Mouse (Mus musculus) lung, postnatal 0 days (tissue): ENCODE results near the gene Naa40. TPM values are rescaled to one million over a fixed set of nuclear protein-coding genes. Genes with fewer than 3 reads are reported as not detected.

ENCODE experiments used
- ATAC-seq: fragments of 200-750 bp; cut with Nextera tagmentation; 2 replicates; pipeline ENCODE4 v1.8.0; 2017; ENCODE audit warnings: moderate library complexity
- DNase-seq: peaks from one replicate; pipeline ENCODE4 v3.0.0-alpha.2; 2016; ENCODE audit warnings: low spot score
- H3K27ac ChIP-seq: fragments of 300-500 bp; sonication (generic); 2 replicates; pipeline ENCODE4 v1.5.1; 2014; ENCODE audit warnings: antibody characterized with exemption, mild to moderate bottlenecking, low read length, mixed read lengths
- H3K27me3 ChIP-seq: fragments of 300-500 bp; sonication (generic); replicated peaks from 2 replicates; pipeline ENCODE4 v1.6.1; 2014; ENCODE audit warnings: low read length, mixed read lengths; ENCODE audit not compliant: insufficient read depth
- H3K36me3 ChIP-seq: fragments of 300-500 bp; sonication (generic); 2 replicates; pipeline ENCODE4 v1.6.1; 2014; ENCODE audit warnings: low read length, mixed read lengths; ENCODE audit not compliant: insufficient read depth
- H3K4me1 ChIP-seq: fragments of 300-500 bp; sonication (generic); 2 replicates; pipeline ENCODE4 v1.6.1; 2014; ENCODE audit warnings: antibody characterized with exemption, low read depth, low read length, mixed read lengths; ENCODE audit not compliant: insufficient read depth
- H3K4me2 ChIP-seq: fragments of 300-500 bp; sonication (generic); replicated peaks from 2 replicates; pipeline ENCODE4 v1.6.1; 2014; ENCODE audit warnings: low read depth, mild to moderate bottlenecking, low read length, moderate library complexity, mixed read lengths
- H3K4me3 ChIP-seq: fragments of 300-500 bp; sonication (generic); 2 replicates; pipeline ENCODE4 v1.5.1; 2014; ENCODE audit warnings: low read depth, low read length
- H3K9ac ChIP-seq: fragments of 300-500 bp; sonication (generic); replicated peaks from 2 replicates; pipeline ENCODE4 v1.6.1; 2014; ENCODE audit warnings: low read depth, mild to moderate bottlenecking
- H3K9me3 ChIP-seq: fragments of 300-500 bp; sonication (generic); 2 replicates; pipeline ENCODE4 v1.6.1; 2016; ENCODE audit warnings: low read length, mixed read lengths
- CTCF ChIP-seq: IDR thresholded peaks from 2 replicates; pipeline ENCODE4 v1.5.1; 2016; ENCODE audit warnings: antibody characterized with exemption, mild to moderate bottlenecking
- EP300 ChIP-seq: IDR thresholded peaks from 2 replicates; pipeline ENCODE4 v1.6.1; 2016; ENCODE audit warnings: antibody characterized with exemption, mild to moderate bottlenecking, control low read depth
- WGBS: fragments of 180-500 bp; shearing (Covaris S2); extraction: QIAGEN DNeasy Blood & Tissue Kit; methylation state at CpG from one replicate; pipeline ENCODE4 v1.1.7; 2014; 5-methylcytosine and 5-hydroxymethylcytosine counted together
- polyA plus RNA-seq: library from polyadenylated mRNA; unstranded; fragments of >200 nt; fragmentation: Nextera tagmentation; extraction: Ambion mirVana; gene quantifications from 2 replicates; pipeline ENCODE4 v1.2.1, GENCODE M21; 2015

The Naa40 gene
- polyA plus RNA-seq = 16.6 and 17.7 TPM in 2 replicates

DNA sequence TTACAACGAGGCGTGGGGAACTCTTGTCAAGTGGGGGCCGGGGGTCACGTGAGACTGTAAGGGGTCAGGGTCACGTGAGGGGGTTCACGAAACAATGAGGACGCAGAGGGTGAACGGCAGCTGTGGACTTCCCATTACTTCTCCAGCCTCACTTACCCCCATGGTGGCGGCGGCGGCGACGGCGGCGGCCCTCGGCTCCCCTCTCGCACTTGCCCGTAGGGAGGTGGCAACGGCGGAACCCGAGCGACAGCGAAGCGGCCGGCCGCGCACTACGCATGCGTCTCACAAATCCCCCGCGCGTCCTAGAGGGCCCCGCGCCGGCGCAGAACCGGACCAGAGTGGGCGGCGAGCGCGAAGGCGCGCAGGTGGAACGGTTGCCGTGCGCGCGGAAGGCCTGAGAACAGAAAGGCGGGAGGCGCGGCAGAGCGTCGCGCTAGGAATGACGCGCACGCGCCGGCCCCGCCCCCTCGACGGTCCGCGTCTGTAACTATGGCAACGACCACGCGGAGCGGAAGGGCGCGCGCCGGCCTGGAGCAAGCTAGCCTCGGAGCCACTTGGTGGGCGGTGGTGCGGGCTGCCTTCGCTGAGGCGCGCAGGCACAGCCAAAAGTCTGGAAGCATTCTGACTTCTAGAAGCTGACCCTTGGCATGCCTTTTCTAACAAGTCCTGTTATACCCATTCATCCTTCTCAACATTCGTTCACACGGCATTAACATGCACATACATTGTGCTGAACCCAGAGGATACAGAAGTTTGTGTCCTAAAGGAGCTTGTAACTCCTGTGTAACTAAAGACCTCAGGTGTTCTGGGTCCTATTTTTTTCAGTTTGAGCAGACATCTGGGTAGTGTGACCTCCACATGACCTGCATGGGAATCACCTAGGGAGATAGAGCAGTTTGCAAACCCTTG is at the start of gene Naa40:
Naa40 (minus strand) TSS at position 402 of the 909 bp plus-strand sequence.
- TF ChIP-seq CTCF (peak; percentile 1; the same call in 1 of the 2 replicates), EP300 (no peak)
- DNase-seq (peak; percentile 97), ATAC-seq (peak; percentile 97)
- Histone ChIP-seq H3K27me3 (no peaks in the 10 kb centered on the region), H3K36me3 (no peaks in the 10 kb centered on the region), H3K9me3 (no peaks in the 10 kb centered on the region), H3K4me2 (peak within 1 kb of the TSS; percentile 94), H3K4me3 (peak within 1 kb of the TSS; percentile 74), H3K9ac (peak within 1 kb of the TSS; percentile 65), H3K27ac (peak within 1 kb of the TSS; percentile 51), H3K4me1 (no peaks in the 10 kb centered on the region)
- WGBS = under 1% methylated on average over 59 of the region's 80 CpGs

DNA sequence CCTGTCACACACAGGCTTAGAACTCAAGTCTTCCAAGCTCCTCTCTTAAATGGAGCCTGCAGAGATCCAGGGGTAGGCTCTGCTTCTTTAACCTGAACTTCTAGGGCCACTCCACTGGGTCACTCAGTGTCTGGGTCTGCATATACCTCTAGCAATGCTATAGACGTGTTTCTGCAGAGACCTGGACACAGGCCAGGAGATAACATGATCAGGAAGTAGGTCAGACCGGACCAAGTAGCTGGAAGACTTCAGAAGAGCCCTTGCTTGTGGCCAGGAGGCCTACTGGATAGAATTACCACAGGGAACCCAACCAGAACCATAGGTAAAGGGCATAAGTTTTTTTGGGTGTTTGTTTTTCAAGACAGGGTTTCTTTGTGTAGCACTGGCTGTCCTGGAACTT is 48.8 kb upstream of the Naa40 start:
- DNase-seq (peak; percentile 54), ATAC-seq (no peak)
- Histone ChIP-seq H3K4me3 (no peak overlapping the region), H3K4me2 (no peak overlapping the region), H3K4me1 (peaks cover 19% of the 10 kb centered on the region), H3K27ac (no peak overlapping the region), H3K9ac (no peak overlapping the region), H3K27me3 (no peaks in the 10 kb centered on the region), H3K36me3 (peaks cover 16% of the 10 kb centered on the region), H3K9me3 (no peaks in the 10 kb centered on the region)
- TF ChIP-seq EP300 = no peak
- no peak for TF ChIP-seq CTCF
- WGBS = 8% methylated on average over 2 of the region's 2 CpGs

DNA sequence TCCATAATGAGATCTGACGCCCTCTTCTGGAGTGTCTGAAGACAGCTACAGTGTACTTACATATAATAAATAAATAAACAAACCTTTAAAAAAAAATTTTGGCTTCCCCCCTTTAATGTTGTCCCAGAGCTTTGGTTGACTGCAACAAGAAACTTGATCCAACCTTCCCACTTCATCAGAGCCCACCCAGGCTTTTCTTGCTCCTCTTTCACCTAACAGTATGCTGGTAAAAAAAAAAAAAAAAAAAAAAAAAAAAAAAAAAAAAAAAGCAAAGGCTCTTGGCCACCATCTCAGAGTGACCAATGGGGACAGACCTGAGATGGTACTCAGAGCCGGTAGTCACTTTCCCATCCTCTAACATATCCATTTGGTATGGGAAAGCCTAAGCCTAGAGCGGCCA is 47.3 kb upstream of the Naa40 start:
- Histone ChIP-seq H3K4me3 (no peak overlapping the region), H3K36me3 (peaks cover 31% of the 10 kb centered on the region), H3K9me3 (no peaks in the 10 kb centered on the region), H3K27ac (no peak overlapping the region), H3K4me2 (no peak overlapping the region), H3K4me1 (peaks cover 9% of the 10 kb centered on the region), H3K9ac (no peak overlapping the region), H3K27me3 (no peaks in the 10 kb centered on the region)
- DNase-seq = no peak
- WGBS = 71% methylated on average over 3 of the region's 3 CpGs
- TF ChIP-seq EP300 (no peak), CTCF (no peak)
- no peak for ATAC-seq

DNA sequence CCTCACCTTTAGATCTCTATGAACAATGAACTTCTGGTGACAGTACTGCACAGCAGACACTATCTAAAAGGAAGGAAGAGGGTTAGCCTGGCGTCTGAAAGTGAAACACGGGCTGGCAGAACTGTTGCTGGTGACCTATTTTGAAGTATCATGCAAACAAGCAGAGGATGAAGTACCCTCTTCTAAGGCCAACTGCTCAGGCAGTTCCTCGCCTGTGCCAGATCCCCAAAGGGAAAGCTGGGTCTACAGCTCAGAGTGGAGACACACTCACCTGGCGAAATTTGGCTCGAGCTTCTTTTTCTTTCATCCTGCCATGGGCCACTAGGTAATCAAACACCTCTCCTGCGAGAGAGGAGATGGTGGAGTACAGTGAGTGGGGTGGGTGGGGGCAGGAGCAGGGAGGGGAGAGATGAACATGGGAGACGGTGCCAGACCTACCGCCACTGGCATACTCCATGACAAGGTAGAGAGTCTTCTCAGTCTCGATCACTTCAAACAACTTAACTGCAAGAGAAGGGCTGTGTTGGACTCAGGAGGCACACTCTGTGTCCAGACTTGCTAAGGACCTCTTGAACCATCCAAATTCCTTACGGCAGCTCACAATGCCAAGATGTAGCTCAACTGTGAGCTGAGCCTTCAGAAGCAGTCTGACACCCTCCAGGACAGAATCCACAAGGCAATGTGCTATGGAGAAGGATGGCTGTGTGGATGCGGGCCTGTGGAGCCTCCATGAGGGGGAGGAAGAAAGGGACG is 45.8 kb upstream of the Naa40 start:
- H3K9me3 ChIP-seq = no peaks in the 10 kb centered on the region
- ATAC-seq = peak; percentile 80
- H3K36me3 ChIP-seq = peaks cover 45% of the 10 kb centered on the region
- peak; percentile 69 for DNase-seq
- no peaks in the 10 kb centered on the region for H3K27me3 ChIP-seq
- H3K4me2 ChIP-seq = no peak overlapping the region
- H3K4me3 ChIP-seq = no peak overlapping the region
- 58% methylated on average over 12 of the region's 12 CpGs for WGBS
- H3K27ac ChIP-seq = peak overlapping the region; percentile 43; the same call in 1 of the 2 replicates
- TF ChIP-seq CTCF = no peak
- no peak for TF ChIP-seq EP300
- 0 out of 2 replicates have a peak, but pooled peaks cover 3% of the 10 kb centered on the region for H3K4me1 ChIP-seq
- H3K9ac ChIP-seq = no peak overlapping the region

- H3K9me3 ChIP-seq = no peaks in the 10 kb centered on the region
- no peak for ATAC-seq
- H3K27ac ChIP-seq = no peak overlapping the region
- WGBS = 81% methylated on average over 18 of the region's 18 CpGs
- H3K27me3 ChIP-seq = no peaks in the 10 kb centered on the region
- no peak for DNase-seq
- H3K36me3 ChIP-seq = peaks cover 68% of the 10 kb centered on the region
- no peak overlapping the region for H3K4me3 ChIP-seq
- H3K4me2 ChIP-seq = no peak overlapping the region
- TF ChIP-seq CTCF (no peak), EP300 (no peak)
- no peaks in the 10 kb centered on the region for H3K4me1 ChIP-seq
- no peak overlapping the region for H3K9ac ChIP-seq
These were observed 39.8 kb upstream of the Naa40 start for GRCm38 (mm10) chr19:7280557-7281330.

DNA sequence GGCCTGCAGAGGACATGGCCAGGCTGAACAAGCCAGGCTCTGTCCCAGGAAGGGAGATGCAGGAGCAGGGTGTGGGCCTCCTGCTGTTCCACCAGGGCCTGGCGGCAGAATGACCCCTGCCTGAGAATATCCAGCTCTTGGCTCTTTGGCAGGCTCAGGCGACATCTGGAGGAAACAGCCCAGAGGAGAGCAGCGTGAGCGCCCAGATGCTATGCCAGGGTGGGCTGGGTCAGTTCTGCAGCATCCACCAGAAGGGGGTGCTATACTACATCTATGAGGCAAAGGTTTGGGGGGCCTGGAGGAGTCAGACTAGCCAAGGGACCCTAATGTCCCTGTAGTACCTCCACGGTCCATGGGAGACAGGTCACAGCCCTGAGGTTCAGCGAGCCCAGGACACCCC is 38.1 kb upstream of the Naa40 start:
- ATAC-seq (peak; percentile 61), DNase-seq (peak; percentile 73)
- H3K9ac ChIP-seq = no peak overlapping the region
- H3K4me2 ChIP-seq = no peak overlapping the region
- H3K4me1 ChIP-seq = no peaks in the 10 kb centered on the region
- no peak for TF ChIP-seq EP300
- peak; percentile 79 for TF ChIP-seq CTCF
- peaks cover 55% of the 10 kb centered on the region for H3K36me3 ChIP-seq
- H3K27ac ChIP-seq = no peak overlapping the region
- 31% methylated on average over 6 of the region's 6 CpGs for WGBS
- H3K9me3 ChIP-seq = no peaks in the 10 kb centered on the region
- no peak overlapping the region for H3K4me3 ChIP-seq
- H3K27me3 ChIP-seq = no peaks in the 10 kb centered on the region
